Mouse (Mus musculus) heart, postnatal 36 days (tissue): ENCODE measurements around the gene Chaf1b. TPM values are rescaled to one million over a fixed set of nuclear protein-coding genes. Genes with fewer than 3 reads are reported as not detected.

Experiments
- DNase-seq, 2 experiments: peaks; one replicate each; pipeline ENCODE4 v3.0.0; 2021 to 2022
- intact Hi-C: fragments of 180-260 bp; cut with DNase I; formaldehyde crosslinking; loops from one replicate; pipeline ENCODE4 v1.15.1; 2025
- total RNA-seq, 2 experiments: library from RNA; stranded (reverse); gene quantifications; 2 replicates each; pipeline ENCODE4 v1.2.3; 2021

The Chaf1b gene
- total RNA-seq, 2 experiments from 2014 or later = 0.92 to 1.4 TPM

DNA sequence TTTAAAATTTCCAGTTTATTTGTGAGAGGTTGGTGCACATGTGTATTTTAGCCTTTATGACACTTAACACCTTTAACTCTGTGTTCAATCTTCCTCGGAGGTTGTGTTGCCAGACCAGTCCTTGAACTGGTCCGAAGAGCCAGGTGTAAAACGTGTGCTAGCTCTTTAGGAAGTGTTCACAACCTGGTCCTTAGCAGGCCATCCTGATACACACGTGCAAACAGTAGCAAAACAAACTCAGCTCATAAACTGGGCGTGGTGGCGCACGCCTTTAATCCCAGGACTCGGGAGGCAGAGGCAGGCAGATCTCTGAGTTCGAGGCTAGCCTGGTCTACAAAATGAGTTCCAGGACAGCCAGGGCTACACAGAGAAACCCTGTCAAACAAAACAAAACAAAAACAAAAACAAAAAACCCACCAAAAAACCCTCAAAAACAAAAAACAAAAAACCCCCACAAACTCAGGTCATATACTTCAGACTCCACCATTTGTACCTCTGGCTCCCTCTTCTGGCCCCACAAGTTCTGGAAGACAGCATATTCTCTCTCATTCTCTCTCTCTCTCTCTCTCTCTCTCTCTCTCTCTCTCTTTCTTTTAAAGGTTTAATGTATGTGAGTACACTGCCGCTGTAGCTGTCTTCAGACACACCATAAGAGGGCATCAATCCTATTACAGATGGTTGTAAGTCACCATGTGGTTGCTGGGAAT, 59.2 kb downstream of the Chaf1b start:
- intact Hi-C loops = no loop called here
- DNase-seq = no peak

DNA sequence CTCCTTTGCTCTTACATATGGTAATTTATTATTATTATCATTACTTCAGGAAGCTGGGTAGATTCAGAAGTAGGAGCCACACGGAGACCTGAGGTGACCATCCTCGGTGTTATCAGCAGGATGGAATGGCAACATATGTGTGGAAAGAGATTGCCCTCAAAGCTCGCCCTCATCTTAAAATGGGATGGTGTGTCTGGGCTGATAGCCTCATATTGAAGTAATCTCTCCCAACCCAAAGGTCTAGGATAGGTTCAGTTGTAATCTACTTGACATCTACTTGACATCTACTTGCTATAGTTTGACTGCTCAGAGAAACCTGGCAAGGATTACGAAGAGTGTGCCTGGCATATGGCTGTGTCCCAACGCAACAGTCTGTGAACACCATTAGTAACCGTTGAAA, 60.6 kb downstream of the Chaf1b start:
- DNase-seq = no peak
- intact Hi-C loops = no loop called here

- intact Hi-C loops = no loop called here
- DNase-seq = no peak
These were observed 63.7 kb downstream of the Chaf1b start for GRCm38 (mm10) chr16:93947396-93947795.

Other genes starting within 250 kb of the Chaf1b start
- gene Cbr3, start 200.7 kb upstream of the Chaf1b start, total RNA-seq = 1 to 10 TPM; 2.9 to 3.6 TPM
- 10 to 100 TPM; 16.8 to 18.1 TPM for gene Dop1b, start 172.0 kb upstream of the Chaf1b start, total RNA-seq
- 10 to 100 TPM; 14.9 to 18.0 TPM for gene Morc3, start 51.8 kb upstream of the Chaf1b start, total RNA-seq
- gene Cldn14, start 124.9 kb downstream of the Chaf1b start, total RNA-seq = not detected
- gene Sim2, start 201.0 kb downstream of the Chaf1b start, total RNA-seq = not detected